Mouse (Mus musculus) heart, embryonic 15.5 days (tissue): ENCODE data around the gene Pom121. TPM values are rescaled to one million over a fixed set of nuclear protein-coding genes. Genes with fewer than 3 reads are reported as not detected.

Experiments
- ATAC-seq: fragments of 200-750 bp; cut with Nextera tagmentation; replicated peaks from 2 replicates; pipeline ENCODE4 v1.8.0; 2017; ENCODE audit warnings: low read depth, moderate TSS enrichment; ENCODE audit not compliant: insufficient number of reproducible peaks, insufficient read depth, low FRiP score
- H3K27ac ChIP-seq: fragments of 300-500 bp; sonication (generic); 2 replicates; pipeline ENCODE4 v1.5.1; 2015; ENCODE audit warnings: mild to moderate bottlenecking, inconsistent platforms
- H3K27me3 ChIP-seq: fragments of 300-500 bp; sonication (generic); 2 replicates; pipeline ENCODE4 v1.6.1; 2015; ENCODE audit warnings: inconsistent platforms
- H3K36me3 ChIP-seq: fragments of 300-500 bp; sonication (generic); 2 replicates; pipeline ENCODE4 v1.6.1; 2015; ENCODE audit warnings: mild to moderate bottlenecking, inconsistent platforms
- H3K4me1 ChIP-seq: fragments of 300-500 bp; sonication (generic); replicated peaks from 2 replicates; pipeline ENCODE4 v1.6.1; 2015; ENCODE audit warnings: inconsistent platforms
- H3K4me2 ChIP-seq: fragments of 300-500 bp; sonication (generic); 2 replicates; pipeline ENCODE4 v1.6.1; 2015; ENCODE audit warnings: inconsistent platforms, mild to moderate bottlenecking, moderate library complexity
- H3K4me3 ChIP-seq: fragments of 300-500 bp; sonication (generic); 2 replicates; pipeline ENCODE4 v1.5.1; 2015; ENCODE audit warnings: mild to moderate bottlenecking, inconsistent platforms
- H3K9ac ChIP-seq: fragments of 300-500 bp; sonication (generic); 2 replicates; pipeline ENCODE4 v1.6.1; 2015; ENCODE audit warnings: mild to moderate bottlenecking, inconsistent platforms
- H3K9me3 ChIP-seq: fragments of 300-500 bp; sonication (generic); replicated peaks from 2 replicates; pipeline ENCODE4 v1.6.1; 2016; ENCODE audit warnings: inconsistent platforms
- whole genome bisulfite sequencing: fragments of 180-500 bp; shearing (Covaris S2); methylation state at CpG from one replicate; pipeline ENCODE4 v1.1.7; 2015; ENCODE audit warnings: mixed read lengths; 5-methylcytosine and 5-hydroxymethylcytosine counted together
- polyA plus RNA-seq: library from polyadenylated mRNA; unstranded; fragments of >200 nt; fragmentation: Nextera tagmentation; extraction: Ambion mirVana; gene quantifications from 2 replicates; pipeline ENCODE4 v1.2.1, GENCODE M21; 2015

Pom121 gene
- polyA plus RNA-seq, 1 experiment from 2014 or later = 7.0 TPM

DNA sequence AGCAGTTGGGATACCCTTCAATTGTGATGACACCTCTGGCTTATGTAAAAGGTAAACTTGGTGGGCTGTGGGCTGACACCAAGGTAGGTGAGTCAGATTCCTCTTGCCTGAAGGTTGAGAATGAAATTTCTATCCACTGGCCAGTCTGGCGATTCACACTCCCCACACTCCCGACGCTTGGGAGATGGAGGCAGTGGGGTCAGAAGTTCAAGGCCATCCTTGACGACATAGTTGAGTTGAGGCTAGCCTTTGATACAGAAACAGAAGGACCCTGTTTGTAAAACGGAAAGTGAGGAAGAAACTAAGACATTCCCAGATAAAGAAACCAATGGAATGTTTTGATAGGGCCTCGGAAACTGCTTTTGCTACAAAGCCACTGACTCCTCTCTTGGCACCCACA, 5.0 kb upstream of the Pom121 start:
- Histone ChIP-seq H3K9me3 (no peaks in the 10 kb centered on the region), H3K27ac (no peak overlapping the region), H3K4me3 (no peak overlapping the region), H3K36me3 (no peaks in the 10 kb centered on the region), H3K4me2 (no peak overlapping the region), H3K4me1 (peaks cover 5% of the 10 kb centered on the region), H3K27me3 (no peaks in the 10 kb centered on the region), H3K9ac (no peak overlapping the region)
- 37% methylated on average over 6 of the region's 6 CpGs for WGBS
- no peak for ATAC-seq

DNA sequence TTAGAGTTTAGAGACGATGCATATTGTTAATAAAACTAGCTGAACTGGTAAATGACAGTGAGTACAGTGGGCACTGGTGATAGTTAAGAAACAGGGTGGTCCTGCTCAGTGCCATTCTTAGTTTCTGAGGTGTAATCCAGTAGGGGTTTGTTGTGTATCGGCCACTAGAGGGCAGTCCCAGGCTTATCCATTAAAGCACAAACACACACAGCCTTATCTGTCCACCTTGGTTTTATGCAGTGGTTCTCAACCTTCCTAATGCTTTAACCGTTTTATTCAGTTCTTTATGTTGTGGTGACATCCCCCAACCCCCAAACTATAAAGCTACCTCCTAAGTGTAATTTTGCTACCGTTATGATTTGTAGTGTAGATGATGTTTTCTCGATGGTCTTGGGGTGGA, 1.5 kb upstream of the Pom121 start:
- peaks cover 14% of the 10 kb centered on the region for H3K36me3 ChIP-seq
- no peak overlapping the region for H3K9ac ChIP-seq
- ATAC-seq = no peak
- no peak overlapping the region for H3K4me2 ChIP-seq
- no peak overlapping the region for H3K4me3 ChIP-seq
- H3K9me3 ChIP-seq = no peaks in the 10 kb centered on the region
- H3K4me1 ChIP-seq = peaks cover 15% of the 10 kb centered on the region
- H3K27ac ChIP-seq = no peak overlapping the region
- WGBS = 56% methylated on average over 5 of the region's 5 CpGs
- no peaks in the 10 kb centered on the region for H3K27me3 ChIP-seq

DNA sequence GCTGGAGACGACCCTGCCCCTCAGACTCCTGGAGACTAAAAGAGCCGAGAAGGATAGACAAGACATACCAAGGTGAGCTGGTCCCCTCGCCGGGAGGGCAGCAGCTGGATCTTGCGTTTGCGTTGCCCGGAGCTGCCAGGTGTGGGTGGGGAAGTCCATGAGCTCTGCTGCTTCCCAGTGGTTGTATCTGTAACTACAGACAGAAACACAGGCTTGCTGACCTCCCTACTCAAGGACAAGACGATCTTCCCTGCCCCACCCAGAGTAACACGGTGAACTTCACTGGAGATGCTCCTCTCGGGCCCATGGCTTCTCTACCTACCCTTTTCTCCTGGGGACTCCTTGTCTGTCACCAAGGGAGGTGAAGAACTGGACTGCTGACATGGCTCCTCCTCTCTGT, 10.6 kb downstream of the Pom121 start:
- Histone ChIP-seq H3K9me3 (no peaks in the 10 kb centered on the region), H3K4me1 (no peaks in the 10 kb centered on the region), H3K36me3 (peaks cover 93% of the 10 kb centered on the region), H3K9ac (no peak overlapping the region), H3K27me3 (no peaks in the 10 kb centered on the region), H3K4me2 (no peak overlapping the region), H3K4me3 (no peak overlapping the region), H3K27ac (no peak overlapping the region)
- 82% methylated on average over 10 of the region's 10 CpGs for WGBS
- ATAC-seq = no peak

DNA sequence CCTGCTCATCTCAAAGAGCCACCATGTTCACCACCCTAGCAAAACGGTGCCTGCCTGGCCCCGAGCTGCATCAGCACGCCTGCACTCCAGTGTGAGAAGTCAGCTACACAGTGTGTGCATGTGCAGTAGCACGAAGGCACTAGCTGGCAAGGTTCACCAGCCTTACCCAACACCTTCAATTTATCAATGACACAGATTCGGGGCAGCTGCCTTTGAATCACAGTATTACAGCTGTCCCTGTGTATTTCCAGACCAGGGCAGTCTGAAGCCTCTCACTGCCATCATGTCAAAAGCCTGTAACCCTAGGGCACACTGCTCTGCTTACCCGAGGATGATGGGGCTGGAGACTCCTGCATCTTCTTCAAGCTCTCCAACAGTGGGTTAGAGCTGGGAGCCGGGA, 11.6 kb downstream of the Pom121 start:
- no peak for ATAC-seq
- no peaks in the 10 kb centered on the region for H3K9me3 ChIP-seq
- H3K9ac ChIP-seq = no peak overlapping the region
- peaks cover 95% of the 10 kb centered on the region for H3K36me3 ChIP-seq
- no peak overlapping the region for H3K4me2 ChIP-seq
- WGBS = 89% methylated on average over 7 of the region's 7 CpGs
- H3K4me3 ChIP-seq = no peak overlapping the region
- H3K27me3 ChIP-seq = no peaks in the 10 kb centered on the region
- H3K4me1 ChIP-seq = no peaks in the 10 kb centered on the region
- no peak overlapping the region for H3K27ac ChIP-seq

DNA sequence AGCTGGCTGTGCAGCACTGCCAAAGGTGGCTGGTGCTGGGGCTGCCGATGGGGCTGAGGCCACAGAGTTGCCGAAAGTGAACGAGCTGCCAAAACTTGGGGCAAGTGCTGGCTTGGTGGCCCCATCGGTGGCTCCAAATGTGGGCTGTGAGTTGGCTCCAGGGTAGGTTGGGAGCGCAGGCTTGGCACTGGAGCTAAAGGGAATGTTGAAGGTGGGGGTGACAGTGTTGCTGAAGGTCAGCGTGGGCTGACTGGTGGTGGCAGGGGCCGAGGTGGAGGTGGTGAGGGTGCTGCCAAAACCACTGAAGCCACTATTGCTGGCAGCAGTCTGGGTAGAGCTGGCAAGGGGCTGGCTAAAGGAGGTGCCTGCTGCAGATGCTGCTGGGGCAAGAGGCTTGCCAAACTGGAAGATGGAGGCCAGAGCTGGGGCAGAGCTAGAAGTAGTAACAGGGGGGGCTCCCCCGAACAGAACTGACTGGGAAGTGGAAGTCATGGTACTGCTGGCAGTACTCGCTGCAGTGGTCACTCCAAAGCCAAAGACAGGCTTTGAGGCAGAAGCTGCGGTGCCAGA, 12.9 kb downstream of the Pom121 start:
- Histone ChIP-seq H3K27me3 (no peaks in the 10 kb centered on the region), H3K36me3 (peaks cover 94% of the 10 kb centered on the region), H3K4me1 (no peaks in the 10 kb centered on the region), H3K4me2 (no peak overlapping the region), H3K27ac (no peak overlapping the region), H3K4me3 (no peak overlapping the region), H3K9ac (no peak overlapping the region), H3K9me3 (no peaks in the 10 kb centered on the region)
- WGBS = 90% methylated on average over 10 of the region's 10 CpGs
- no peak for ATAC-seq

DNA sequence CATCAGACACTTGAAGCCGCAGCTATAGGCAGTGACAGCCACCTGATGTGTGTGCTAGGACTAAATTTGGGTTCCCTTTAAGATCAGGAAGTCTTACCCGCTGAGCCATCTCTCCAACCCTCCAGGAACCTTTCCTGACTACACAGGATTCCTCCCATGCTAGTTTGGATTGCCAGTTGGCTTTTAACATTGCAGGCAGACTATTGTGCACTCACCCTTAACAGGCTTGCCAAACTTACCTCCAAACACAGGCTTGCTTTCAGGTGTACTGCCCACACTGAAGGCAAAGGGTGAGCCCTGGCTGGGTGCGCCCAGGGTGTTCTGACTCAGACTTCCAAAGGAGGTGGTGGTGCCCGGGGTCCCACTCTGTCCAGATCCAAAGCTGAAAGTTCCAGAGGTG, 13.7 kb downstream of the Pom121 start:
- Histone ChIP-seq H3K27ac (no peak overlapping the region), H3K27me3 (no peaks in the 10 kb centered on the region), H3K9me3 (no peaks in the 10 kb centered on the region), H3K9ac (no peak overlapping the region), H3K36me3 (peaks cover 97% of the 10 kb centered on the region), H3K4me2 (no peak overlapping the region), H3K4me3 (no peak overlapping the region), H3K4me1 (no peaks in the 10 kb centered on the region)
- no peak for ATAC-seq
- WGBS = 95% methylated on average over 4 of the region's 4 CpGs

DNA sequence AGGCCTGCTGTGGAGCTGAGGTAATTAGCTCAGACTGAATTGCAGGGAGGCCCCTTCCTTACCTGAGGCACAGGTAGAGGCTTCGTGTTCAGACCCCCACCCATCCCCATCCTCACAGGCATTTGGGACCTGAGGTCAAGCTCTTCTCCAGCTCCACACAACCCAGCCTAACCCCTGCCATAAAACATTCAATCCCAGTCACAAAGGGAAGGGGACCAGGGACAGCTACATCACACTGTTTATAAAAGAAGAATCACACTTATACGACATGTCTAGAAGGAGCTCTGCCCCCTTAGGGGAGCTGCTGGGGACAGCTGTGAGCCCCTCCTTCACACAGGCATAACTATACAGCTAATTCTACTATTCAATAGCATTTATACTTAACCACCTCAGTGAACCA, 18.0 kb downstream of the Pom121 start:
- Histone ChIP-seq H3K4me2 (no peak overlapping the region), H3K36me3 (peaks cover 96% of the 10 kb centered on the region), H3K27ac (no peak overlapping the region), H3K9ac (no peak overlapping the region), H3K4me3 (no peak overlapping the region), H3K4me1 (peaks cover 9% of the 10 kb centered on the region), H3K27me3 (no peaks in the 10 kb centered on the region), H3K9me3 (no peaks in the 10 kb centered on the region)
- whole genome bisulfite sequencing = 74% methylated on average over 2 of the region's 2 CpGs
- ATAC-seq = no peak

DNA sequence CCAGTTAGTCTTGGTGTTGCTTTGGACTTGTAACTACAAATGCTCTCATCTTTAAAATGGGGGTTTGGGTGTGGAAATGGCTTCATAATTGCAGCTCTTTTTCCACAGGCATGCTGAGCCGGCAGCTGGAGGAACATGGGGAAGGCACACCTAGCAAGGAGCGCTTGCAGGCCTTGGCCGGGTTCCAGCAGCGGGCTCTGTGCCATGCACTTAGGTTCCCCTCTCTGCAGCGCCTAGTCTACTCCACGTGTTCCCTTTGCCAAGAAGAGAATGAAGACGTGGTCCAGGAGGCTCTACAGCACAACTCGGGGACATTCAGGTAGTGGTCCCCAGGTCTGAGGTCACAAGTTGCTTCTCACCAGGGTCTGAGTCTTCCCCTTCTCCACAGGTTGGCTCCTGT, 19.2 kb downstream of the Pom121 start:
- Histone ChIP-seq H3K9ac (no peak overlapping the region), H3K4me3 (no peak overlapping the region), H3K27me3 (no peaks in the 10 kb centered on the region), H3K4me2 (no peak overlapping the region), H3K4me1 (peaks cover 16% of the 10 kb centered on the region), H3K9me3 (no peaks in the 10 kb centered on the region), H3K27ac (no peak overlapping the region; the same call in 1 of the 2 replicates), H3K36me3 (peaks cover 85% of the 10 kb centered on the region)
- 37% methylated on average over 8 of the region's 8 CpGs for WGBS
- ATAC-seq = 0 out of 2 replicates have a peak, but pooled peaks have one; percentile 34

DNA sequence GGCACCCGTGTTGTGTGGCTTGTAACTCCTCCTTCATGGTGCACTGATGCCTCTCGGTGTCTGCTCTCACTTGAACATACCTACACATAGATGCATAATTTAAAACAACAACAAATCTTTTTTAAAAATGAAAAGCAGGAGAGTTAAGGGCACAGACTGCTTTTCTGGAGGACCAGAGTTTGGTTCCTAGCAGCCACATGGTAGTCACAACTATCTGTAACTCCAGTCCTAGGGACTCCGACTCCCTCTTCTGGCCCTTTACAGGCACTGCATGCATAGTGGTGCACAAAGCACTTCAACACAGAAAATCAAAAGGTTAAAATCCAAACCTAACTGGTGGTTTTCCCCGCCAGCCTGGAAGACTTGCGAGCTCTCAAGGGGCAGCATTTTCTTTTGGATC, 20.7 kb downstream of the Pom121 start:
- H3K27me3 ChIP-seq = no peaks in the 10 kb centered on the region
- WGBS = 95% methylated on average over 5 of the region's 5 CpGs
- no peak overlapping the region for H3K9ac ChIP-seq
- no peak for ATAC-seq
- no peaks in the 10 kb centered on the region for H3K9me3 ChIP-seq
- H3K4me3 ChIP-seq = no peak overlapping the region
- H3K4me2 ChIP-seq = no peak overlapping the region
- peaks cover 22% of the 10 kb centered on the region for H3K4me1 ChIP-seq
- peaks cover 70% of the 10 kb centered on the region for H3K36me3 ChIP-seq
- no peak overlapping the region for H3K27ac ChIP-seq

DNA sequence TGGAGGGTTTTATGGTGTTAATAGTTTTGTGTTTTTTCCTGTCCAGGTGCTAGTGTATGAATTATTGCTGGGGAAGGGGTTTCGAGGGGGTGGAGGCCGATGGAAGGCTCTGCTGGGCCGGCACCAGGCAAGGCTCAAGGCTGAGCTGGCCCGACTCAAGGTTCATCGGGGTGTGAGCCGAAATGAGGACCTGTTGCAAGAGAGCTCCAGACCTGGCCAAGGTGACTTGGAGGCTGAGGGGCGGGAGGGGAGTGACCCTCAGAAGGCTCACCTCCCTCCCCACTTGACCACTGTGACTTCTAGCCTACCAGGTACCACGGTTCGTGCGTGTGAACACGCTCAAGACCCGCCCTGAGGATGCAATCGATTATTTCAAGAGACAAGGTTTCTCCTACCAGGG, 23.2 kb downstream of the Pom121 start:
- H3K27ac ChIP-seq = no peak overlapping the region
- no peak overlapping the region for H3K9ac ChIP-seq
- peaks cover 22% of the 10 kb centered on the region for H3K4me1 ChIP-seq
- H3K36me3 ChIP-seq = peaks cover 48% of the 10 kb centered on the region
- ATAC-seq = no peak
- H3K9me3 ChIP-seq = no peaks in the 10 kb centered on the region
- 95% methylated on average over 13 of the region's 13 CpGs for WGBS
- no peak overlapping the region for H3K4me3 ChIP-seq
- 0 out of 2 replicates have a peak, but pooled peaks cover 2% of the 10 kb centered on the region for H3K27me3 ChIP-seq
- no peak overlapping the region; the same call in 1 of the 2 replicates for H3K4me2 ChIP-seq

DNA sequence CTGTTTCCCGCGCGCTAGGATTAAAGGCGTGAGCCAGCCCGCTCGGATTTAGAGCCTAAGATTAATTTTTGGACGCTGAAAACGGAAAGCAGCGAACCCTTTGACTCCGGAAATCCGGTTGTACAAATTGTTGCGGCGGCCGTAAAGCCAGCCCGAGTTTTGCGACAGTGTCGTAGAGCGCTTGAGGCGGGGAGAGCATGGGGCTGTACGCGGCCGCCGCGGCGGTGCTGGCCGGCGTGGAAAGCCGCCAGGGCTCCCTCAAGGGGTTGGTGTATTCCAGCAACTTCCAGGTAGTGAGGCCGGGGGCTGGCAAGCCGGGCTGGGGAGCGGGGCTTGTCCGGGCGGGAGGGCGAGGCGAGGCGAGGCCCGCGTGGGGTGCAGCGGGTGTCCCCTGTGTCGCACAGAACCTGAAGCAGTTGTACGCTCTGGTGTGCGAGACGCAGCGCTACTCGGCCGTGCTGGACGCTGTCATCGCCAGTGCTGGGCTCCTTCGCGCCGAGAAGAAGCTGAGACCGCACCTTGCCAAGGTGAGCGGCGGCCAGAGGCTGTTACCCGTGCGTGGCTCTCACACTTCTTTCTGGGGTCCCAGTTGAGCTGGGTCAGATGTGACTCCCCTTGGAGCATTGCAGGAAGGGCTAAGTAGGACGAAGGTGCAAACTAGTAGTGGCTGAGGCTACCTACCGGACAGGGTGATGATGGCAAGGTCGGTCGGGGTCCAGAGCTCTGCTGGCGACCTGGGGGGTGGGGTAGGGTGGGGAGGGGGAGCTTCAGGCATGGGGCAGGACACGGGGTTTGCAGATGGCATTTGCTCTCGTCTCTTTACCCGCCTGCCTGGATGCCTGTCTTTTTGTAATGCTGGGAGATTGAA, 24.3 kb downstream of the Pom121 start, which contains the start of gene Nsun5:
Gene Nsun5, plus strand, starts transcription at position 167 of the 868 bp plus-strand sequence.
- Histone ChIP-seq H3K27ac (peak within 1 kb of the TSS; percentile 78), H3K4me2 (peak within 1 kb of the TSS; percentile 82), H3K36me3 (peaks cover 36% of the 10 kb centered on the region), H3K9me3 (no peaks in the 10 kb centered on the region), H3K4me1 (peaks cover 17% of the 10 kb centered on the region), H3K9ac (peak within 1 kb of the TSS; percentile 87), H3K4me3 (peak within 1 kb of the TSS; percentile 80), H3K27me3 (0 out of 2 replicates have a peak, but pooled peaks cover 8% of the 10 kb centered on the region)
- peak; percentile 67 for ATAC-seq
- WGBS = under 1% methylated on average over 64 of the region's 64 CpGs
